Mouse (Mus musculus) ES-Bruce4 (cell line): Measurements from ENCODE around the gene Rdh1.

Experiments
- CTCF ChIP-seq: IDR thresholded peaks from one replicate; pipeline ENCODE4 v1.8.1; 2011; ENCODE audit warnings: low read depth, low read length
- EP300 ChIP-seq: IDR thresholded peaks from 2 replicates; pipeline ENCODE4 v1.6.1; 2011; ENCODE audit warnings: low read depth, low read length; ENCODE audit not compliant: insufficient read depth

DNA sequence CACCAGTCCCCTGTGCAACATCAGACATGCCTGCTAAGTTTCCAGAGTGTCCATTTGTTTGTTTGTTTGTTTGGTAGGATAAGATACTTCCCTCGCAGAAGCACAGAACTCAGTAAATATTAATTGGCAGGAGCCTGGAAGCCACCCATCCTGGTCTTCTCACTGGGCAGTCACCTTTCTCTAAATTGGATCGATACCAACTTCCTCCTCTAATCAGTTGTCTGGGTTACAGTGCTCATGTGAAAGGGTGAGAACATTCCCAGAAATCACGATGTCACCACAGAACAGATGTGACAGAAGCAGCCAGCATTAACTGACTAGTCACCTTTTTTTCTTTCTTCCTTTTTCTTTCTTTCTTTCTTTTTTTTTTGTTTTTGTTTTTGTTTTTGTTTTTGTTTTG is 4.3 kb upstream of the Rdh1 start:
- no peak for TF ChIP-seq CTCF
- no peak for TF ChIP-seq EP300
